Mouse (Mus musculus) forebrain, embryonic 13.5 days (tissue): ENCODE measurements around the gene Tmem150c. TPM values are rescaled to one million over a fixed set of nuclear protein-coding genes. Genes with fewer than 3 reads are reported as not detected.

Experiments used
- ATAC-seq: fragments of 200-750 bp; cut with Nextera tagmentation; 2 replicates; pipeline ENCODE4 v1.8.0; 2017
- H3K27ac ChIP-seq: fragments of 300-500 bp; sonication (generic); 2 replicates; pipeline ENCODE4 v1.5.1; 2015; ENCODE audit warnings: inconsistent platforms, mild to moderate bottlenecking, moderate library complexity
- H3K27me3 ChIP-seq: fragments of 300-500 bp; sonication (generic); 2 replicates; pipeline ENCODE4 v1.6.1; 2015; ENCODE audit warnings: mild to moderate bottlenecking, inconsistent platforms
- H3K36me3 ChIP-seq: fragments of 300-500 bp; sonication (generic); 2 replicates; pipeline ENCODE4 v1.6.1; 2015; ENCODE audit warnings: mild to moderate bottlenecking, inconsistent platforms; ENCODE audit not compliant: poor library complexity, severe bottlenecking
- H3K4me1 ChIP-seq: fragments of 300-500 bp; sonication (generic); 2 replicates; pipeline ENCODE4 v1.6.1; 2015; ENCODE audit warnings: inconsistent platforms
- H3K4me2 ChIP-seq: fragments of 300-500 bp; sonication (generic); 2 replicates; pipeline ENCODE4 v1.6.1; 2015; ENCODE audit warnings: inconsistent platforms, mild to moderate bottlenecking, moderate library complexity
- H3K4me3 ChIP-seq: fragments of 300-500 bp; sonication (generic); 2 replicates; pipeline ENCODE4 v1.5.1; 2015; ENCODE audit warnings: mild to moderate bottlenecking, inconsistent platforms
- H3K9ac ChIP-seq: fragments of 300-500 bp; sonication (generic); 2 replicates; pipeline ENCODE4 v1.6.1; 2015; ENCODE audit warnings: mild to moderate bottlenecking, inconsistent platforms
- H3K9me3 ChIP-seq: fragments of 300-500 bp; sonication (generic); replicated peaks from 2 replicates; pipeline ENCODE4 v1.6.1; 2016; ENCODE audit warnings: inconsistent platforms
- WGBS: fragments of 180-500 bp; shearing (Covaris S2); methylation state at CpG from one replicate; pipeline ENCODE4 v1.1.7; 2015; 5-methylcytosine and 5-hydroxymethylcytosine counted together
- polyA plus RNA-seq: library from polyadenylated mRNA; unstranded; fragments of >200 nt; fragmentation: Nextera tagmentation; extraction: Ambion mirVana; gene quantifications from 2 replicates; pipeline ENCODE4 v1.2.1, GENCODE M21; 2015

Gene Tmem150c
- polyA plus RNA-seq, 1 experiment from 2014 or later: 14.0 TPM

DNA sequence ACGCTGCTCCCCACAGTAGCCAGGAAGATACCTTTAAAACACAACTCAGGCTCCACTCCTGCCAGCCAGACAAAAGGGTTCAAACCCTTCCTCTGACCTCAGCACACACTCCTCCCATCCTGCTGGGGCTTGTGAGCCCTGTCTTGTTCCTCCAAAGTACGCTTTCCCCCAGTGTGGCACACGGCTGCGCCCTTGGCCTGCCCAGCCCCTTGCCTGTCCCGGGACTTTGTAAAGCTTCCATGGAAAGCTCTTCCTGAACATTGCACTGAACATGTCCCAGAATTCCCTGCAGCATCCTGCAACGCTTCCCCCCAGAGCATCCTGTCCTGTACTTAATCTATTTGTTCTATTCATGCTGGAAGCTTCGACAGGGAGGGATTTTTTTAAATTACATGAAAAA is 38.4 kb downstream of the Tmem150c start:
- Histone ChIP-seq H3K9ac (peak overlapping the region; percentile 10; the same call in 1 of the 2 replicates), H3K4me2 (peak overlapping the region; percentile 54), H3K27me3 (no peaks in the 10 kb centered on the region), H3K4me1 (peaks cover 10% of the 10 kb centered on the region), H3K27ac (0 out of 2 replicates have a peak overlapping the region, but pooled peaks have one; percentile 44), H3K36me3 (no peaks in the 10 kb centered on the region), H3K4me3 (peak overlapping the region; percentile 27), H3K9me3 (no peaks in the 10 kb centered on the region)
- 33% methylated on average over 7 of the region's 7 CpGs for WGBS
- 0 out of 2 replicates have a peak, but pooled peaks have one; percentile 12 for ATAC-seq

DNA sequence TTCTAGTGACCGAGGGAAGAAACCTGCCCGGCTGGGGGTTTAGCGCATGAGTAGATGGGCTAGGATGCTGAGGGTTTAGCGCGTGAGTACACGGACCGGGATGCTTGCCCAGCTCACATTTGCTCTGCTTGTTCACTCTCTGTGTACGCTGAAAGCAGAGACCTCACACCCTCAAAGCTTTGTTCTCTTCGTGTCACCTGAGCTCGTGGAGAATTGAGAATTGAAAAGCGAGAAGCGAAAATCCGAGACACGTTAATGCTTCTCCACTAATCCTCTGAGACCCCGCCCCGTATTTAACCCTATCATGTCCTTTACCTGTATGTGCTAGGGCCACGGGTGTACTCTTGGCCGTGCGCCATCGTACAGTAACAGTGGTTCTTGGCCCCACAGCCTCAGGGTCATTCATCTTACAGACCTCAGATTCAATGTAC is 38.9 kb downstream of the Tmem150c start:
- 3% methylated on average over 20 of the region's 20 CpGs for WGBS
- H3K27me3 ChIP-seq: no peaks in the 10 kb centered on the region
- peak overlapping the region; percentile 44; the same call in 1 of the 2 replicates for H3K27ac ChIP-seq
- H3K36me3 ChIP-seq: no peaks in the 10 kb centered on the region
- peak; percentile 58 for ATAC-seq
- H3K4me3 ChIP-seq: peak overlapping the region; percentile 27
- H3K4me1 ChIP-seq: peaks cover 10% of the 10 kb centered on the region
- H3K4me2 ChIP-seq: peak overlapping the region; percentile 54
- H3K9ac ChIP-seq: peak overlapping the region; percentile 52
- no peaks in the 10 kb centered on the region for H3K9me3 ChIP-seq

DNA sequence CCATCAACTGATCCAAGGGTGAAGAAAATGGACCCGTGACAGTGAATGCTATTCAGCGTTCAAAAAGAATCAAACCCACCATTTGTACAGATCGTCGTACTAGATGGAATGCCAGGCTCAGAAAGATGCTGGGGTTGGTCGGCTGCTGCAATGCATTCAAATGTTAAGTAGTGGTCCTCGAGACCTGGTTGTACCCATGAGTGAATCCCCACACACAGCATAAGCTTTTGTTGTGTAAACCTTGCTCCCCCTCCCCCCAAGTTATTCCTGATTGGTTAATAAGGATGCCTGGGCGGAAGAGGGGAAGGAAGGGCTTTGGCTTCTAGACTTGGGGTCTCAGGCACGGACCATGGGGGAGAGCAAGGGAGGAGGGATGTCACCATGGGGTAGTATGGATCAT is 40.3 kb downstream of the Tmem150c start:
- no peak overlapping the region for H3K4me3 ChIP-seq
- H3K4me2 ChIP-seq: no peak overlapping the region
- WGBS: 50% methylated on average over 8 of the region's 8 CpGs
- 0 out of 2 replicates have a peak overlapping the region, but pooled peaks have one; percentile 57 for H3K27ac ChIP-seq
- peaks cover 12% of the 10 kb centered on the region for H3K4me1 ChIP-seq
- no peaks in the 10 kb centered on the region for H3K36me3 ChIP-seq
- H3K27me3 ChIP-seq: no peaks in the 10 kb centered on the region
- no peak for ATAC-seq
- no peak overlapping the region for H3K9ac ChIP-seq
- H3K9me3 ChIP-seq: no peaks in the 10 kb centered on the region

DNA sequence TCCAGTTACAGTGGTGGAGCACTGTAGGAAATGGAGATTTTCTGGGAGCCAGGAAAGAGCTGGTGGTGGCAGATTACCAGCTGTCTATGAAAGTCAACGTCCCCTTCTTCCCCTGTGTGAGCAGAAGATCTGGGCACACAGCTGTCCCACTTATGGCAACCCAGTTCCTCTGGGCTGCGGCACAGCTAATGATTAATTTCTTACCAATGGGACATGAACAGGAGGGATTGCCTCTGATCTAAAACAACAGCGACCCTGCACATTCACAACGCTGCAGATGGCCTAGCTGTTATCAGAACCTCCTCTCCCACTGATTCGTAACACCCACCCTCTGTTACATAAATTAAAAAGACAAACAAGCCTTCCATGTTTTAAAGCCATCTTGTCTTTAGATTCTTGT is 46.2 kb downstream of the Tmem150c start:
- H3K4me1 ChIP-seq: peaks cover 17% of the 10 kb centered on the region
- WGBS: 50% methylated on average over 5 of the region's 5 CpGs
- H3K4me3 ChIP-seq: no peak overlapping the region
- no peak overlapping the region for H3K9ac ChIP-seq
- H3K27ac ChIP-seq: peak overlapping the region; percentile 74
- H3K27me3 ChIP-seq: no peaks in the 10 kb centered on the region
- no peak for ATAC-seq
- no peak overlapping the region for H3K4me2 ChIP-seq
- no peaks in the 10 kb centered on the region for H3K36me3 ChIP-seq
- no peaks in the 10 kb centered on the region for H3K9me3 ChIP-seq

DNA sequence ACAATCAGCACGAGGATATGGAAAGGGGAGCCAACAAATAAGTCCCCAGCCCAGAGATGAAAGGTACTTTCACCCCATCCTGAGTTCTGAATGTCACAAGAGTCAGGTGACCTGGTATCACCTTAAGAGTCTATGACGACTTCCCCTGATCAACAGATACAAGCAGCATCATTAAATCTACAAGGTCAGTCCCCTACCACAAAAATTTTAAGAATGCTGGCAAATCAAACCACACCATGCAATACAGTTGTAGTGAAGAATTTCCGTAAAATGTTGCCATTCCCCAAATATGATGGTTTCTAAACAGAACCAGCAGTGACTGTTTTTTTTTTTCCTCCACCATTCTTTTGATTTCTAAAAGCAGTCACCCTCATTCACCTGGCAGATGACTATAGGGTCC is 49.0 kb downstream of the Tmem150c start:
- Histone ChIP-seq H3K9me3 (no peaks in the 10 kb centered on the region), H3K9ac (no peak overlapping the region), H3K4me1 (peaks cover 17% of the 10 kb centered on the region), H3K27me3 (no peaks in the 10 kb centered on the region), H3K36me3 (no peaks in the 10 kb centered on the region), H3K4me2 (no peak overlapping the region), H3K27ac (peak overlapping the region; percentile 71; the same call in 1 of the 2 replicates), H3K4me3 (no peak overlapping the region)
- 83% methylated on average over 3 of the region's 3 CpGs for WGBS
- no peak for ATAC-seq

DNA sequence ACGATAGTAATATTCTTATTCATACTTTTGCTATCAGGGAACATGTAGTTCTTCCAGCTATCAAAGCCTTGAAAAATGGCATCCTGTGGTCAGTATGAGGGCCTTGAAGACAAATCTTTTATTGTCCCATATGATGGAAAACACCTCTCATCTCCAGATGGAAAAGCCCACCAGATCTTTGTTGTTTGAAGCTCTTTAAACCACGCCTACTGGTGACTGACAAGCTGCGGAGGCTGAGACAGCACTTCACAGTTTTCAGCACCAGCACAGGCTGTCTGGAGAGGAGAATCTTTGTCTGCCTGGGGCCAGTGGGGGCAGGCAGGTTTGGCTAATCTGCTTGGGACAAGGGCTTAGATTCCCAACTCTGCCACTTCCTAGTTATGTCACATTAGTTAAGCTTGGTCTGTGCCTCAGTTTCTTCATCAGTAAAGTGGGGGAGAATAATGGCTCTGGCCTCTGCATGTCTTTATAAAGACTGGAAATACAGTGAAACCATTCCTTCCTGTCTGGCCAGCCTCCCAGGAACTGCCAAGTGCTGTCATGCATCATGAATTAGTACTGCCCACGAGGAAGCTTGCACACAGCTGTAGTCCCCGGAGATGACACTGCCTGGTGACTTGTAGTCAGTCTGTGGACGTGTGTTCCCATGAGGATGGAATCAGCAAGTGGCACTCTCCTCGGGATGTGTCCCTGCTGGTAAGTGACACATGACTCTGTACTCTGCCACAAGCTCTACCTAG is 49.9 kb downstream of the Tmem150c start:
- no peak overlapping the region for H3K4me3 ChIP-seq
- H3K4me2 ChIP-seq: no peak overlapping the region
- H3K27me3 ChIP-seq: no peaks in the 10 kb centered on the region
- H3K36me3 ChIP-seq: no peaks in the 10 kb centered on the region
- H3K27ac ChIP-seq: peak overlapping the region; percentile 71
- no peaks in the 10 kb centered on the region for H3K9me3 ChIP-seq
- H3K9ac ChIP-seq: no peak overlapping the region
- 63% methylated on average over 7 of the region's 7 CpGs for WGBS
- H3K4me1 ChIP-seq: peaks cover 17% of the 10 kb centered on the region
- ATAC-seq: peak; percentile 41; the same call in 1 of the 2 replicates

DNA sequence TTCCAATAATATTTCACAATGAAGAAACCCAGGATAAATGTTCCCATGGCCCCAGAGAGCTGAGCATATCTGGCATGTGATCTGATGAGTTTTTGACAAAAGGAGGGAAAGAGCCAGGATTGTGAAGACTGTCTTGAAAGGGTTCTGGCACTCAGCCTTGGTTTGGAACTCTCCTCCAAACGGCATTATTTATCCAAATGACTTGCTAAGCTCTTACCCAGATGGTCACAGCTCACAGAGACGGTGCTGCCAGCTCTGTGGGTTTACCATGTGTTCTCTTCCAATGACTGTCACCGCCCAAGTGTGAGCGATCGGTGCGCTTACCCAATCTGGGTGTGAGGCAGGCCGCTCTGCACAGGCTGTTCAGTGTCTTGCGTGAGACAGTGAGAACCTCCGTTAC is 50.7 kb downstream of the Tmem150c start:
- Histone ChIP-seq H3K4me3 (no peak overlapping the region), H3K36me3 (no peaks in the 10 kb centered on the region), H3K9me3 (no peaks in the 10 kb centered on the region), H3K9ac (no peak overlapping the region), H3K27me3 (no peaks in the 10 kb centered on the region), H3K4me1 (peaks cover 11% of the 10 kb centered on the region), H3K4me2 (no peak overlapping the region), H3K27ac (peak overlapping the region; percentile 75)
- ATAC-seq: peak; percentile 96
- 64% methylated on average over 9 of the region's 9 CpGs for WGBS

DNA sequence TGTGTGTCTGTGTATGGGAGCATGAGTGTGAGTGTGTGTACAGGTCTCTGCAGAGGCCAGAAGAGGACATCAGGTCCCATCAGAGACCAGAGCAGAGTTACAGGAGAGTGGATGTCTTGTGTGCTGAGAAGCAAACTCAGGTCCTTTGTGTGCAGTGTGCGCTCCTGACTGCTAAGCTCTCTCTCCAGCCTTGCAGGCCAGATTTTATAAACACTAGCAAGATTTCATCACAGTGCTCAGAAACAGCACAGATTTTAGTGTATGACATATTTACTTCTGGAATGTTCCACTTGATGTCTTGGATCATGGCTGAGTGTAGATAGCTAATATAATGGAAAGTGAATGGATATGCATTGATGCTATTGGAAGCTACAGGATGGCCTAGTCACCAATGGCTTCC is 57.2 kb downstream of the Tmem150c start:
- no peak overlapping the region for H3K4me3 ChIP-seq
- H3K27ac ChIP-seq: no peak overlapping the region
- ATAC-seq: no peak
- no peak overlapping the region for H3K9ac ChIP-seq
- 97% methylated on average over 1 of the region's 1 CpGs for WGBS
- no peak overlapping the region for H3K4me2 ChIP-seq
- no peaks in the 10 kb centered on the region for H3K27me3 ChIP-seq
- no peaks in the 10 kb centered on the region for H3K36me3 ChIP-seq
- no peaks in the 10 kb centered on the region for H3K4me1 ChIP-seq
- H3K9me3 ChIP-seq: no peaks in the 10 kb centered on the region

DNA sequence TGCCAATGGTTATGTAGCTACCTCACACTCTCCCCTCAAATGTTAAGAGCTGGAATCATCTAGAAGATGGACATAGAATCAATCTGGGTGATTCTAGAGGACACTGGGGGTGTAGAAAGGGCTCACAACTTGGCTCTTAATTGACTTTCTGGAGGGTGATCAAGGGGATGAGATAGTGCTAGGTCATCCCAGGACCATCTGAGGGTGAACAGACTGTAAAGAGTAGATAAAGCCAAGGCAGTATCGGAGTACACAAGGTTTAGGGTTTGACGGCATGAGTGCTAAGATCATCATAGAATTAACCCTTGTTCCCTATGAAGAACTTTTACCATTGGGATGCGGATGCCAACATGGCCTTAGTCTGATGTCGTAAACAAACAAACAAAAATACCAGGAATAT is 61.6 kb downstream of the Tmem150c start:
- no peak for ATAC-seq
- no peaks in the 10 kb centered on the region for H3K27me3 ChIP-seq
- no peaks in the 10 kb centered on the region for H3K36me3 ChIP-seq
- WGBS: 92% methylated on average over 4 of the region's 4 CpGs
- H3K9ac ChIP-seq: no peak overlapping the region
- no peaks in the 10 kb centered on the region for H3K9me3 ChIP-seq
- no peak overlapping the region for H3K4me2 ChIP-seq
- H3K27ac ChIP-seq: no peak overlapping the region
- H3K4me3 ChIP-seq: no peak overlapping the region
- H3K4me1 ChIP-seq: no peaks in the 10 kb centered on the region

DNA sequence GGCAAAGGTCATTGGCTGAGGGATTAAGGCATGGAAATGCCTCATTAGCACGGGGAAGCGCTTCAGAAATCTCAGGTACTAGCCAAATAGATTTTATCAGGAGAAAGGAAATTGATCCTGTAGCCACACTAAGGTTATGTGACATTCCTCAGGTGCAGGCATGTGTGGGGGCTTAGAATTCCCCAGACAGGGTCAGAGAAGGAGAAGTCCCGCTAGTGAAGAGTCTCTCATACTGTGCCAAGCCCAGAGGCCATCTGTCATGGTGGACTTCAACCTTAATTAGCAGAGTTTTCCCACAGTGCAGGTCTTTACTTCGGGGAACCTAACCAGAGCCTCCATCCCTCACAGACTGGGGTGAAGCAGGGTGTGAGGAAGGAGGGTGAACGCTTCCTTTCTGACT is 62.7 kb downstream of the Tmem150c start:
- no peaks in the 10 kb centered on the region for H3K9me3 ChIP-seq
- peaks cover 8% of the 10 kb centered on the region for H3K4me1 ChIP-seq
- H3K9ac ChIP-seq: no peak overlapping the region
- WGBS: 74% methylated on average over 5 of the region's 5 CpGs
- H3K36me3 ChIP-seq: no peaks in the 10 kb centered on the region
- no peak overlapping the region for H3K4me2 ChIP-seq
- no peaks in the 10 kb centered on the region for H3K27me3 ChIP-seq
- ATAC-seq: no peak
- H3K27ac ChIP-seq: no peak overlapping the region
- no peak overlapping the region for H3K4me3 ChIP-seq

DNA sequence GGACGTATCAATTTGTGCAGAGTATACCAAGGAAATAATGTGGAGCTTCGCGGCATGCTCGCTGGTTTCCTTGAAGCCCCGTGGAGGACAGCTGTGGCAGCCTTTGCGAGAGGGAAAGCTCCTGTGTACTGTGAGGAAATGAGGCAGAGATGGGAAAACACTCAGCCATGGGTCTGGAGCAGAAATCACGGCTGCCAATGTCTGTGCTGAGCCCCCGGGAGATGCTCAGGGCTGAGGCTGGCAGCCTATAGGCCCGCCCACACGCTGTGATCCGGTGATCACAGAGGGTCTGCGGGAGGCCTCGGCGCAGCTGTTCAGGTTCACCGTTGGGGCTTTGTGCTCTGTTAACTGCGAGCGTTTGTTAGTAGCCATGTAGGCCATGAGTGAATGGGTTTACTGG is 68.0 kb downstream of the Tmem150c start:
- Histone ChIP-seq H3K9me3 (peaks cover 3% of the 10 kb centered on the region; the same call in 1 of the 2 replicates), H3K36me3 (no peaks in the 10 kb centered on the region), H3K4me1 (peaks cover 29% of the 10 kb centered on the region), H3K4me3 (0 out of 2 replicates have a peak overlapping the region, but pooled peaks have one; percentile 1), H3K27me3 (no peaks in the 10 kb centered on the region), H3K9ac (peak overlapping the region; percentile 49), H3K27ac (peak overlapping the region; percentile 88), H3K4me2 (peak overlapping the region; percentile 47)
- ATAC-seq: peak; percentile 89
- 6% methylated on average over 17 of the region's 17 CpGs for WGBS

DNA sequence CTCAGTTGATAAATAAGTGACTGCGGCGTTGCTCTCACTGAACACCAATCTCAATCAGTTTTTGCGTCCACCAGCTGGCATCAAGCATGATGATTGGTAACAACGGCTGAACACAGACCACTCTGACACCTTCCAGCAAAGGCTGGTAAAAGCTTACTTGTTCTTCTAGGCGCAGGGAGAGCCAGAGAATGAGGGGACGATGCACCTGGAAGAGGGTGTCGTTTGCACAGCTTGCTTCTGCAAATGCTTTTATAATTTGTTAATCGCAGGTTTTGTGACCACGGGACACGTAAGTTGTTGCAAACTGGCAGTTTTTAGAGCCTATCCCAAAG is 68.4 kb downstream of the Tmem150c start:
- H3K4me2 ChIP-seq: peak overlapping the region; percentile 47
- peak overlapping the region; percentile 49; the same call in 1 of the 2 replicates for H3K9ac ChIP-seq
- WGBS: 33% methylated on average over 10 of the region's 10 CpGs
- ATAC-seq: peak; percentile 62
- peaks cover 29% of the 10 kb centered on the region for H3K4me1 ChIP-seq
- no peaks in the 10 kb centered on the region for H3K36me3 ChIP-seq
- H3K9me3 ChIP-seq: peaks cover 3% of the 10 kb centered on the region; the same call in 1 of the 2 replicates
- H3K27me3 ChIP-seq: no peaks in the 10 kb centered on the region
- peak overlapping the region; percentile 88 for H3K27ac ChIP-seq
- 0 out of 2 replicates have a peak overlapping the region, but pooled peaks have one; percentile 1 for H3K4me3 ChIP-seq
